In genomic region chr17:34152923-34153322, GRCm38 (mm10) we compare ENCODE assay signal across 9 mouse cellular contexts. TPM values are rescaled to one million over a fixed set of nuclear protein-coding genes. Genes with fewer than 3 reads are reported as not detected.
DNase-seq lines count a peak whose midpoint lies in the region; ATAC-seq and TF ChIP-seq lines count a peak whose summit lies in the region.
"Had no signal": no experiment of that assay in that cellular context is flagged by ENCODE, and none has a peak within 500 bp of the region (broad histone marks: within the 10 kb centered on the region; RNA-seq: fewer than 3 reads in every experiment).

Gene H2-DMb1 (plus strand): TSS chr17:34153072.

- no peak for TF ChIP-seq EP300 in heart, postnatal 0 days (IDR thresholded peaks at IDR 0.05; ENCODE audit: low read depth)

- H3K4me3 ChIP-seq in heart, postnatal 0 days (ENCODE audit: low read depth, low read length) = no peak within 1 kb of the TSS
- no peak within 1 kb of the TSS for H3K4me3 ChIP-seq in lung, embryonic 15.5 days

- DNase-seq in gastrocnemius, adult 18-20 months (ENCODE audit: low spot score) = peak; percentile 67
- DNase-seq in gastrocnemius, adult 8-10 months (ENCODE audit: low spot score in 2 of 2) = no peak
- DNase-seq in thymus, postnatal 0 days (ENCODE audit: low spot score) = peak; percentile 44
- DNase-seq in thymus, postnatal 14 days = no peak
- DNase-seq in heart, postnatal 0 days (ENCODE audit: low spot score) = no peak
- DNase-seq in urinary bladder, postnatal 36 days (ENCODE audit: low spot score in 2 of 2) = peak; percentile 43 to 45
- DNase-seq in thymus, postnatal 4 days = no peak

- ATAC-seq in heart, postnatal 0 days (ENCODE audit: insufficient read depth, low read depth) = peak; percentile 64
- 0 out of 2 replicates have a peak, but pooled peaks have one; percentile 35 for ATAC-seq in lung, embryonic 15.5 days (ENCODE audit: borderline replicate concordance, extremely low read depth, low FRiP score, low TSS enrichment)

- TF ChIP-seq CTCF in heart, postnatal 0 days (IDR thresholded peaks at IDR 0.05; ENCODE audit: low read depth) = no peak

- H3K4me1 ChIP-seq in heart, postnatal 0 days (ENCODE audit: control insufficient read depth, insufficient read depth) = no peaks in the 10 kb centered on the region
- H3K4me1 ChIP-seq in lung, embryonic 15.5 days = no peaks in the 10 kb centered on the region

- H3K36me3 ChIP-seq in heart, postnatal 0 days (replicated peaks; ENCODE audit: control insufficient read depth, insufficient read depth, low read length) = no peaks in the 10 kb centered on the region
- no peaks in the 10 kb centered on the region for H3K36me3 ChIP-seq in lung, embryonic 15.5 days

- H3K9me3 ChIP-seq in heart, postnatal 0 days (replicated peaks; ENCODE audit: control insufficient read depth, low read length) = no peaks in the 10 kb centered on the region
- no peaks in the 10 kb centered on the region for H3K9me3 ChIP-seq in lung, embryonic 15.5 days

- no peak within 1 kb of the TSS for H3K27ac ChIP-seq in heart, postnatal 0 days (ENCODE audit: low read depth)
- H3K27ac ChIP-seq in lung, embryonic 15.5 days = no peak within 1 kb of the TSS
- H3K27ac ChIP-seq: liver, embryonic 14.5 days had no signal

- WGBS in heart, postnatal 0 days = 45% methylated on average over 4 of the region's 4 CpGs
- WGBS in lung, embryonic 15.5 days = 47% methylated on average over 4 of the region's 4 CpGs

- H3K9ac ChIP-seq in heart, postnatal 0 days (replicated peaks; ENCODE audit: low read depth, low read length) = no peak within 1 kb of the TSS
- H3K9ac ChIP-seq in lung, embryonic 15.5 days = no peak within 1 kb of the TSS
- H3K9ac ChIP-seq: liver, embryonic 14.5 days had no signal

- H3K27me3 ChIP-seq in heart, postnatal 0 days (ENCODE audit: control insufficient read depth, insufficient read depth, low read length) = no peaks in the 10 kb centered on the region
- H3K27me3 ChIP-seq in lung, embryonic 15.5 days = no peaks in the 10 kb centered on the region

- H3K4me2 ChIP-seq in heart, postnatal 0 days (ENCODE audit: low read depth, low read length) = no peak within 1 kb of the TSS
- H3K4me2 ChIP-seq in lung, embryonic 15.5 days = no peak within 1 kb of the TSS

RNA-seq across cellular contexts. Expression of gene H2-DMb1, which starts in this region (rescaled TPM):
- under 1 TPM; 0.16 to 0.78 TPM for total RNA-seq in gastrocnemius, adult 18-20 months (2021)
- total RNA-seq in gastrocnemius, adult 8-10 months (2022) = under 1 TPM in 2 of 4 experiments, not detected in 2; 0.19 to 0.81 TPM
- 39.8 and 42.2 TPM in 2 replicates for polyA plus RNA-seq in thymus, postnatal 0 days (2015; fragmentation: Nextera tagmentation; extraction: Ambion mirVana)
- 0.19 TPM in 1 of 2 replicates, not detected in the other for total RNA-seq in heart, postnatal 0 days (2014; rRNA removed; ENCODE audit: low replicate concordance)
- 0.65 and 0.90 TPM in 2 replicates for polyA plus RNA-seq in heart, postnatal 0 days (2015; fragmentation: Nextera tagmentation; extraction: Ambion mirVana)
- polyA plus RNA-seq in lung, embryonic 15.5 days (2015; fragmentation: Nextera tagmentation; extraction: Ambion mirVana) = 2.0 and 3.2 TPM in 2 replicates

Comparison
In these comparisons a context has a peak if more than half of its experiments do, and no peak if none do; other contexts are left out.
1. DNase-seq: peak in thymus, postnatal 0 days (single experiment) and urinary bladder, postnatal 36 days (2 of 2); none in gastrocnemius, adult 8-10 months (0 of 2), thymus, postnatal 14 days (single experiment), heart, postnatal 0 days (single experiment) and thymus, postnatal 4 days (single experiment).
2. Peak in DNase-seq in gastrocnemius, adult 18-20 months; RNA of the gene not detected or under 1 TPM.
3. Peak in ATAC-seq in heart, postnatal 0 days; RNA of the gene not detected or under 1 TPM.